ENCODE assay signal across 10 mouse cellular contexts in genomic region chr12:119325400-119325799, GRCm38 (mm10). TPM values are rescaled to one million over a fixed set of nuclear protein-coding genes. Genes with fewer than 3 reads are reported as not detected.
DNase-seq lines count a peak whose midpoint lies in the region; ATAC-seq and TF ChIP-seq lines count a peak whose summit lies in the region.
"Had no signal": no experiment of that assay in that cellular context is flagged by ENCODE, and none has a peak within 500 bp of the region (broad histone marks: within the 10 kb centered on the region; RNA-seq: fewer than 3 reads in every experiment).

No protein-coding gene starts in this region.

- H3K36me3 ChIP-seq in kidney, adult 2 months (ENCODE audit: control insufficient read depth, insufficient read depth, low read length): no peaks in the 10 kb centered on the region
- no peaks in the 10 kb centered on the region for H3K36me3 ChIP-seq in midbrain, postnatal 0 days (ENCODE audit: insufficient read depth, low read length)
- H3K36me3 ChIP-seq in midbrain, embryonic 15.5 days (replicated peaks): no peaks in the 10 kb centered on the region

- TF ChIP-seq POLR2A in kidney, adult 2 months (IDR thresholded peaks at IDR 0.05; ENCODE audit: low read depth, low read length): no peak

- no peak overlapping the region for H3K4me3 ChIP-seq in kidney, adult 2 months (ENCODE audit: insufficient read depth, low read depth, low read length)
- H3K4me3 ChIP-seq in midbrain, postnatal 0 days (ENCODE audit: low read depth, low read length): no peak overlapping the region
- no peak overlapping the region for H3K4me3 ChIP-seq in midbrain, embryonic 15.5 days

- H3K9ac ChIP-seq in midbrain, postnatal 0 days (replicated peaks; ENCODE audit: low read length, poor library complexity, severe bottlenecking): no peak overlapping the region
- H3K9ac ChIP-seq in midbrain, embryonic 15.5 days: no peak overlapping the region
- H3K9ac ChIP-seq: liver, embryonic 14.5 days had no signal

- TF ChIP-seq CTCF in kidney, adult 2 months (conservative IDR thresholded peaks at IDR 0.05; ENCODE audit: insufficient read depth, insufficient read length, low read depth, low read length): 0 out of 2 replicates have a peak, but pooled peaks have one; percentile 24
- peak; percentile 47 for TF ChIP-seq CTCF in midbrain, postnatal 0 days (IDR thresholded peaks at IDR 0.05)

- H3K9me3 ChIP-seq in midbrain, postnatal 0 days (ENCODE audit: low read length): no peaks in the 10 kb centered on the region
- H3K9me3 ChIP-seq in midbrain, embryonic 15.5 days: no peaks in the 10 kb centered on the region

- ATAC-seq in midbrain, postnatal 0 days (ENCODE audit: low FRiP score): no peak
- ATAC-seq in midbrain, embryonic 15.5 days (replicated peaks): no peak
- ATAC-seq: forebrain, embryonic 16.5 days had no signal

- DNase-seq in kidney, adult 2 months: peak; percentile 43
- DNase-seq in kidney, adult 11 months: no peak
- no peak for DNase-seq in midbrain, postnatal 0 days (ENCODE audit: low spot score)
- peak; percentile 1 for DNase-seq in c-Kit-positive CD71-negative TER-119-negative erythroid progenitor cells, embryonic 14.5 days (ENCODE audit: low read depth)
- DNase-seq in thymus, postnatal 25 days: no peak
- no peak for DNase-seq in spleen, postnatal 36 days (ENCODE audit: low spot score in 2 of 2)
- DNase-seq: cerebellum, adult 9-11 months had no signal

- H3K27ac ChIP-seq in kidney, adult 2 months (ENCODE audit: insufficient read depth, low read depth, low read length): no peak overlapping the region
- no peak overlapping the region for H3K27ac ChIP-seq in midbrain, postnatal 0 days (ENCODE audit: low read depth, low read length)
- no peak overlapping the region for H3K27ac ChIP-seq in midbrain, embryonic 15.5 days
- H3K27ac ChIP-seq: liver, embryonic 14.5 days had no signal

- no peak overlapping the region for H3K4me2 ChIP-seq in midbrain, postnatal 0 days (ENCODE audit: low read depth, low read length, poor library complexity, severe bottlenecking)
- H3K4me2 ChIP-seq in midbrain, embryonic 15.5 days: no peak overlapping the region

- H3K4me1 ChIP-seq in kidney, adult 2 months (ENCODE audit: control insufficient read depth, insufficient read depth, low read length): no peaks in the 10 kb centered on the region
- no peaks in the 10 kb centered on the region for H3K4me1 ChIP-seq in midbrain, postnatal 0 days (ENCODE audit: insufficient read depth, low read length)
- no peaks in the 10 kb centered on the region for H3K4me1 ChIP-seq in midbrain, embryonic 15.5 days

- no peaks in the 10 kb centered on the region for H3K27me3 ChIP-seq in kidney, adult 2 months (replicated peaks; ENCODE audit: control insufficient read depth, insufficient read depth, low read length)
- no peaks in the 10 kb centered on the region for H3K27me3 ChIP-seq in midbrain, postnatal 0 days (ENCODE audit: insufficient read depth, low read length)
- H3K27me3 ChIP-seq in midbrain, embryonic 15.5 days (replicated peaks): no peaks in the 10 kb centered on the region

RNA-seq across cellular contexts. Expression of gene Macc1, which starts 11.3 kb away (rescaled TPM):
- 0.12 and 0.20 TPM in 2 replicates for polyA plus RNA-seq in kidney, adult 2 months (2012; rRNA removed)
- total RNA-seq in midbrain, postnatal 0 days (2014; rRNA removed): 0.05 TPM in 1 of 2 replicates, not detected in the other
- polyA plus RNA-seq in midbrain, postnatal 0 days (2015; fragmentation: Nextera tagmentation; extraction: Ambion mirVana): not detected in 2 replicates
- polyA plus RNA-seq in midbrain, embryonic 15.5 days (2015; fragmentation: Nextera tagmentation; extraction: Ambion mirVana): 0.04 TPM in 1 of 2 replicates, not detected in the other
- polyA plus RNA-seq: forebrain, embryonic 16.5 days had no signal

Comparison
In these comparisons a context has a peak if more than half of its experiments do, and no peak if none do; other contexts are left out.
1. DNase-seq: peak in kidney, adult 2 months (single experiment) and c-Kit-positive CD71-negative TER-119-negative erythroid progenitor cells, embryonic 14.5 days (single experiment); none in kidney, adult 11 months (single experiment), midbrain, postnatal 0 days (single experiment), thymus, postnatal 25 days (single experiment) and spleen, postnatal 36 days (0 of 2).